Mouse (Mus musculus): ENCODE results near the gene Lrrc36. TPM values are rescaled to one million over a fixed set of nuclear protein-coding genes. Genes with fewer than 3 reads are reported as not detected.

Lrrc36 gene
- not detected for polyA plus RNA-seq (2014; fragmentation: Illumina TruSeq; extraction: RNeasy Lipid Tissue Mini Kit (QIAGEN cat#74804); ENCODE audit: low read depth, low replicate concordance)

GRCm38 (mm10) chr8:105413391-105413790 is at the start of gene Lrrc36, which contains the start of gene Kctd19:
Gene Lrrc36, plus strand, starts transcription at chr8:105413571.
Gene Kctd19, minus strand, starts transcription at chr8:105413502.

GRCm38 (mm10) chr8:105373032-105373431 is 40.3 kb upstream of the Lrrc36 start, which contains the start of gene Plekhg4:
Gene Plekhg4, plus strand, starts transcription at chr8:105373274.

GRCm38 (mm10) chr8:105471314-105472015 is 58.1 kb downstream of the Lrrc36 start, which contains the start of gene Tppp3:
Gene Tppp3, minus strand, starts transcription at chr8:105471526.

GRCm38 (mm10) chr8:105496439-105497180 is 83.2 kb downstream of the Lrrc36 start, which contains the start of gene Zdhhc1:
Gene Zdhhc1, minus strand, starts transcription at chr8:105496902.

Other genes with a start within 250 kb of the Lrrc36 start
- 50.5 TPM for gene Cbfb, start 242.9 kb upstream of the Lrrc36 start, polyA plus RNA-seq (2014; fragmentation: Illumina TruSeq; extraction: RNeasy Lipid Tissue Mini Kit (QIAGEN cat#74804); ENCODE audit: low read depth, low replicate concordance)
- gene D230025D16Rik, start 188.4 kb upstream of the Lrrc36 start, polyA plus RNA-seq (2014; fragmentation: Illumina TruSeq; extraction: RNeasy Lipid Tissue Mini Kit (QIAGEN cat#74804); ENCODE audit: low read depth, low replicate concordance) = 33.1 TPM
- 0.81 TPM for gene B3gnt9, start 158.4 kb upstream of the Lrrc36 start, polyA plus RNA-seq (2014; fragmentation: Illumina TruSeq; extraction: RNeasy Lipid Tissue Mini Kit (QIAGEN cat#74804); ENCODE audit: low read depth, low replicate concordance)
- gene Tradd, start 149.0 kb upstream of the Lrrc36 start, polyA plus RNA-seq (2014; fragmentation: Illumina TruSeq; extraction: RNeasy Lipid Tissue Mini Kit (QIAGEN cat#74804); ENCODE audit: low read depth, low replicate concordance) = 0.69 TPM
- gene Fbxl8, start 148.9 kb upstream of the Lrrc36 start, polyA plus RNA-seq (2014; fragmentation: Illumina TruSeq; extraction: RNeasy Lipid Tissue Mini Kit (QIAGEN cat#74804); ENCODE audit: low read depth, low replicate concordance) = not detected
- not detected for gene Hsf4, start 143.8 kb upstream of the Lrrc36 start, polyA plus RNA-seq (2014; fragmentation: Illumina TruSeq; extraction: RNeasy Lipid Tissue Mini Kit (QIAGEN cat#74804); ENCODE audit: low read depth, low replicate concordance)
- 1.5 TPM for gene Nol3, start 137.4 kb upstream of the Lrrc36 start, polyA plus RNA-seq (2014; fragmentation: Illumina TruSeq; extraction: RNeasy Lipid Tissue Mini Kit (QIAGEN cat#74804); ENCODE audit: low read depth, low replicate concordance)
- 0.28 TPM for gene 4931428F04Rik, start 123.7 kb upstream of the Lrrc36 start, polyA plus RNA-seq (2014; fragmentation: Illumina TruSeq; extraction: RNeasy Lipid Tissue Mini Kit (QIAGEN cat#74804); ENCODE audit: low read depth, low replicate concordance)
- gene Exoc3l, start 117.5 kb upstream of the Lrrc36 start, polyA plus RNA-seq (2014; fragmentation: Illumina TruSeq; extraction: RNeasy Lipid Tissue Mini Kit (QIAGEN cat#74804); ENCODE audit: low read depth, low replicate concordance) = not detected
- 4.1 TPM for gene E2f4, start 115.9 kb upstream of the Lrrc36 start, polyA plus RNA-seq (2014; fragmentation: Illumina TruSeq; extraction: RNeasy Lipid Tissue Mini Kit (QIAGEN cat#74804); ENCODE audit: low read depth, low replicate concordance)
- 4.1 TPM for gene Elmo3, start 108.0 kb upstream of the Lrrc36 start, polyA plus RNA-seq (2014; fragmentation: Illumina TruSeq; extraction: RNeasy Lipid Tissue Mini Kit (QIAGEN cat#74804); ENCODE audit: low read depth, low replicate concordance)
- 0.16 TPM for gene Lrrc29, start 87.3 kb upstream of the Lrrc36 start, polyA plus RNA-seq (2014; fragmentation: Illumina TruSeq; extraction: RNeasy Lipid Tissue Mini Kit (QIAGEN cat#74804); ENCODE audit: low read depth, low replicate concordance)
- gene Tmem208, start 87.2 kb upstream of the Lrrc36 start, polyA plus RNA-seq (2014; fragmentation: Illumina TruSeq; extraction: RNeasy Lipid Tissue Mini Kit (QIAGEN cat#74804); ENCODE audit: low read depth, low replicate concordance) = 10.8 TPM
- gene Fhod1, start 65.6 kb upstream of the Lrrc36 start, polyA plus RNA-seq (2014; fragmentation: Illumina TruSeq; extraction: RNeasy Lipid Tissue Mini Kit (QIAGEN cat#74804); ENCODE audit: low read depth, low replicate concordance) = 0.28 TPM
- not detected for gene Slc9a5, start 64.7 kb upstream of the Lrrc36 start, polyA plus RNA-seq (2014; fragmentation: Illumina TruSeq; extraction: RNeasy Lipid Tissue Mini Kit (QIAGEN cat#74804); ENCODE audit: low read depth, low replicate concordance)
- not detected for gene Plekhg4, start 40.3 kb upstream of the Lrrc36 start, polyA plus RNA-seq (2014; fragmentation: Illumina TruSeq; extraction: RNeasy Lipid Tissue Mini Kit (QIAGEN cat#74804); ENCODE audit: low read depth, low replicate concordance)
- gene Kctd19, start 69 bp upstream of the Lrrc36 start, polyA plus RNA-seq (2014; fragmentation: Illumina TruSeq; extraction: RNeasy Lipid Tissue Mini Kit (QIAGEN cat#74804); ENCODE audit: low read depth, low replicate concordance) = not detected
- gene Tppp3, start 58.0 kb downstream of the Lrrc36 start, polyA plus RNA-seq (2014; fragmentation: Illumina TruSeq; extraction: RNeasy Lipid Tissue Mini Kit (QIAGEN cat#74804); ENCODE audit: low read depth, low replicate concordance) = not detected
- gene Zdhhc1, start 83.3 kb downstream of the Lrrc36 start, polyA plus RNA-seq (2014; fragmentation: Illumina TruSeq; extraction: RNeasy Lipid Tissue Mini Kit (QIAGEN cat#74804); ENCODE audit: low read depth, low replicate concordance) = 2.7 TPM
- gene Hsd11b2, start 105.2 kb downstream of the Lrrc36 start, polyA plus RNA-seq (2014; fragmentation: Illumina TruSeq; extraction: RNeasy Lipid Tissue Mini Kit (QIAGEN cat#74804); ENCODE audit: low read depth, low replicate concordance) = 39.1 TPM
- 30.4 TPM for gene Atp6v0d1, start 152.5 kb downstream of the Lrrc36 start, polyA plus RNA-seq (2014; fragmentation: Illumina TruSeq; extraction: RNeasy Lipid Tissue Mini Kit (QIAGEN cat#74804); ENCODE audit: low read depth, low replicate concordance)
- 0.93 TPM for gene Ripor1, start 191.7 kb downstream of the Lrrc36 start, polyA plus RNA-seq (2014; fragmentation: Illumina TruSeq; extraction: RNeasy Lipid Tissue Mini Kit (QIAGEN cat#74804); ENCODE audit: low read depth, low replicate concordance)
- gene Ctcf, start 223.0 kb downstream of the Lrrc36 start, polyA plus RNA-seq (2014; fragmentation: Illumina TruSeq; extraction: RNeasy Lipid Tissue Mini Kit (QIAGEN cat#74804); ENCODE audit: low read depth, low replicate concordance) = 70.9 TPM
- not detected for gene Agrp, start 223.8 kb downstream of the Lrrc36 start, polyA plus RNA-seq (2014; fragmentation: Illumina TruSeq; extraction: RNeasy Lipid Tissue Mini Kit (QIAGEN cat#74804); ENCODE audit: low read depth, low replicate concordance)

Data from kidney, adult 10 weeks (tissue).